Mouse (Mus musculus) layer of hippocampus, postnatal 25 days (tissue): ENCODE measurements around the gene Mst1r. TPM values are rescaled to one million over a fixed set of nuclear protein-coding genes. Genes with fewer than 3 reads are reported as not detected.

Source experiments
- DNase-seq, 2 experiments: peaks; one replicate each; pipeline ENCODE4 v3.0.0; 2022; ENCODE audit warnings: mixed read lengths in 2 of 2, low spot score in 1 of 2; ENCODE audit errors: extremely low spot score in 1 of 2
- total RNA-seq, 2 experiments: library from RNA; stranded (reverse); gene quantifications; 2 replicates each; pipeline ENCODE4 v1.2.3; 2021

Gene Mst1r
- total RNA-seq, 2 experiments from 2014 or later = 1.6 to 2.6 TPM

- no peak for DNase-seq
Observed at GRCm38 (mm10) chr9:107949922-107950235, 43.2 kb downstream of the Mst1r start, which contains the start of gene Traip. Gene Traip, plus strand, starts transcription at chr9:107950136.

GRCm38 (mm10) chr9:107950460-107951355 is 44.0 kb downstream of the Mst1r start:
- DNase-seq = peak; percentile 74 to 89

GRCm38 (mm10) chr9:107955613-107956289 is 49.1 kb downstream of the Mst1r start:
- DNase-seq = no peak

GRCm38 (mm10) chr9:107957141-107957540 is 50.5 kb downstream of the Mst1r start:
- DNase-seq = no peak

- no peak for DNase-seq
Observed at GRCm38 (mm10) chr9:107959896-107960295, 53.2 kb downstream of the Mst1r start.

- no peak for DNase-seq
Observed at GRCm38 (mm10) chr9:107960928-107961327, 54.3 kb downstream of the Mst1r start.

- DNase-seq = peak; percentile 53 to 67
Observed at GRCm38 (mm10) chr9:107961351-107961762, 54.7 kb downstream of the Mst1r start.

GRCm38 (mm10) chr9:107961881-107962280 is 55.2 kb downstream of the Mst1r start:
- DNase-seq = peak in 1 of 2 experiments; percentile 55

- DNase-seq = no peak
Observed at GRCm38 (mm10) chr9:107962916-107963315, 56.2 kb downstream of the Mst1r start.

- peak; percentile 66 to 83 for DNase-seq
Observed at GRCm38 (mm10) chr9:107963700-107964099, 57.0 kb downstream of the Mst1r start.

GRCm38 (mm10) chr9:107964681-107965080 is 58.0 kb downstream of the Mst1r start:
- DNase-seq = no peak

- DNase-seq = no peak
Observed at GRCm38 (mm10) chr9:107966676-107967075, 60.0 kb downstream of the Mst1r start.

GRCm38 (mm10) chr9:107967437-107967836 is 60.8 kb downstream of the Mst1r start:
- no peak for DNase-seq

GRCm38 (mm10) chr9:107968531-107968930 is 61.9 kb downstream of the Mst1r start:
- DNase-seq = no peak

Other genes starting within 250 kb of the Mst1r start
- 10 to 100 TPM; 57.8 to 66.2 TPM for gene Slc38a3, start 237.3 kb upstream of the Mst1r start, total RNA-seq
- not detected for gene Gnat1, start 227.2 kb upstream of the Mst1r start, total RNA-seq
- 1 to 10 TPM; 2.9 to 4.2 TPM for gene Sema3f, start 196.4 kb upstream of the Mst1r start, total RNA-seq
- 100 to 1,000 TPM; 117 to 159 TPM for gene Rbm5, start 135.9 kb upstream of the Mst1r start, total RNA-seq
- gene Rbm6, start 33.6 kb upstream of the Mst1r start, total RNA-seq = 10 to 100 TPM; 52.3 to 59.6 TPM
- 10 to 100 TPM; 24.4 to 25.1 TPM for gene Mon1a, start 18.7 kb upstream of the Mst1r start, total RNA-seq
- not detected for gene Actl11, start 21.6 kb downstream of the Mst1r start, total RNA-seq
- gene Camkv, start 28.8 kb downstream of the Mst1r start, total RNA-seq = 100 to 1,000 TPM; 509 to 559 TPM
- 10 to 100 TPM; 17.2 to 19.1 TPM for gene Traip, start 43.3 kb downstream of the Mst1r start, total RNA-seq
- 1 to 10 TPM; 3.8 to 5.2 TPM for gene Uba7, start 68.6 kb downstream of the Mst1r start, total RNA-seq
- 1 to 10 TPM; 1.0 to 1.4 TPM for gene Gm20661, start 76.2 kb downstream of the Mst1r start, total RNA-seq
- gene Inka1, start 79.0 kb downstream of the Mst1r start, total RNA-seq = 10 to 100 TPM; 12.0 to 13.6 TPM
- gene Cdhr4, start 85.6 kb downstream of the Mst1r start, total RNA-seq = 1 to 10 TPM; 3.3 to 5.3 TPM
- gene Gm20662, start 89.5 kb downstream of the Mst1r start, total RNA-seq = 1 to 10 TPM in 1 of 2 experiments, not detected in 1; 3.5 TPM
- gene Ip6k1, start 95.6 kb downstream of the Mst1r start, total RNA-seq = 100 to 1,000 TPM; 220 to 228 TPM
- 10 to 100 TPM; 14.5 to 17.2 TPM for gene Gmppb, start 142.4 kb downstream of the Mst1r start, total RNA-seq
- 1 to 10 TPM; 2.0 to 2.2 TPM for gene Amigo3, start 146.3 kb downstream of the Mst1r start, total RNA-seq
- not detected for gene Mst1, start 173.6 kb downstream of the Mst1r start, total RNA-seq
- 10 to 100 TPM; 95.1 to 97.3 TPM for gene Rnf123, start 176.5 kb downstream of the Mst1r start, total RNA-seq
- 10 to 100 TPM; 32.0 to 32.7 TPM for gene Apeh, start 187.7 kb downstream of the Mst1r start, total RNA-seq